Mouse (Mus musculus): ENCODE results near the gene Srbd1. TPM values are rescaled to one million over a fixed set of nuclear protein-coding genes. Genes with fewer than 3 reads are reported as not detected.

Gene Srbd1
- total RNA-seq, 2 experiments from 2014 or later: 12.5 to 13.0 TPM

DNA sequence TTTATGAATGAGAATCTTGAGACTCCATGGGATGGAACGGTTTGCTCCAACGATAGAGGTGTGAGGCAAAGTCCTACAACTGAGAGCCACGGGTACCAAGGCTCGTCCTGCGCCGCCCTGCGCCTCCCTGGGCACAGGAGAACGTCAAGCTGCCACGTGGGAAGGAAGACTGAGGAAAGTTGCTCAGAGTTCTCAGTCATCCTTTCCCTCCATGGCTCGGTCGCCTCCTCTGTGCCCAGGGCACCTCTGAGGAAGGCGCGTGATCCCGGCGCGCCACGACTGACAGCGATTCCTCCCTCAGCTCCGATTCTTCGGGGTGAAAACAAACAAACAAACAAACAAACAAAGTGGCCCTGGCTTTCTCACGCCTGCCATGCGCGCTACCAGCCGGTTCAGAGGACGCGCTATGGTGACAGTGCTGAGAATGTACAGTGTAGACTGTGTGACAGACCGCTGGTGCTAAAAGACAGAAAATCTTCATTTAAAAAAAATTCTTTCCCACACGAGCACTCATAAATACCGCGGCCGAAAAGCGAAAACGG is 367 bp downstream of the Srbd1 start:
- DNase-seq: no peak

- no peak for DNase-seq
Observed at GRCm38 (mm10) chr17:86135835-86136234, 9.1 kb downstream of the Srbd1 start.

GRCm38 (mm10) chr17:86134461-86134860 is 10.5 kb downstream of the Srbd1 start:
- DNase-seq: no peak

- peak; percentile 30 to 34 for DNase-seq
Observed at GRCm38 (mm10) chr17:86132534-86132933, 12.4 kb downstream of the Srbd1 start.

DNA sequence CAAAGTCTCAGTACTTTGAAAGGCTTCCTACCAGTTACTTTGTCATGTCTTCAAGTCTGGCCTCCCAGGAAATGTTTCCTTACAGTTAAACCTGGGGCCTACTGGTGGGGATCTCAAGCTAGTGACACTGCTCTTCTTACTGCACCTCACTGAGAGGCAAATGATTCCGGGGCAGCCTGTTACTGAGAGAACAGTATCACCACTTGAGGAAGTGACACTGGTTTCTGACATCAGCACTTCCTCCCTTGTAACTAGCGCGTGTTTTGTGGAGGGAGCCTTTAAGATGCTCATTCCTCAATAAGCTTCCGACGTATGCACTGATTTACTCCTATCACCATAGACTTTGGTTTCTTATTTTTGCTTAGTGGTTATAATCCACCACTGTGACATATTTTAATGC is 16.8 kb downstream of the Srbd1 start:
- DNase-seq: peak in 1 of 2 experiments; percentile 18

DNA sequence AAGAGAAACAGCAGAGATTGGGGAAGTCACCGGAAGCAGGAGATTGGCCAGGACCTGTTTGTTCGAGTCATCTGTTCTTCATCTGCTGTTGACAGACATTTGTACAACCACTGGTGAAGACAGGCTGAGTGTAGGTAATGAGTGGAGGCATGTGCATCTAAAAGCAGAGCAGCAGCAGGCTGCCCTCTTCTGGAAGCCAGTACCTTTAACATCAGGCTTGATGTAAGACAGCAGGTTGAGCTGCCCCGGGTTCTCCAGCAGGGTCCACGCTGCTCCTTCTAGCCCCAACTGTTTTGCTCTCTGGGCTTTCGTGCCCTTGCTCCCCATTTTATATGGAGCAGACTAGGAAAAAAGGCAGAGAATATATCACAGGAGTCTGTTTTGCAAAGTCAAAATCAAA is 19.1 kb downstream of the Srbd1 start:
- no peak for DNase-seq

DNA sequence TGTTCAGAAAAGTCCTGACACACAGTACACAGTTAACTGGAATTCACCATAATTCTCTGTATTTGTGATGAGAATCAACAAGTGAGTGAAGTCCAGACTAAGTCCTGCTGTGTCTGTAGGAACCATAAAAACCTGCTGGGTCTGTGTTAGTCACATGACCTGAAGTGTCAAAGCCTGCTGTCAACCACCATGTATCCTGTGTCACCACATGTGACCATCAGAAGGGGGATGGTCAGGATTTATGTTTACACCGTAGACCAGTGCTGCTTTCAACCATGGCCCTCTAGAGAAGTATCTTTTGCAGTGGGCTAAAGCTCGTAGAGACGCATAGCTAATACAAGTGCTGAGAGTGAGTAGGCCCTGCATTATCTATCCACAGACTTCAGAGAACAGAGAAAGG is 21.8 kb downstream of the Srbd1 start:
- no peak for DNase-seq

DNA sequence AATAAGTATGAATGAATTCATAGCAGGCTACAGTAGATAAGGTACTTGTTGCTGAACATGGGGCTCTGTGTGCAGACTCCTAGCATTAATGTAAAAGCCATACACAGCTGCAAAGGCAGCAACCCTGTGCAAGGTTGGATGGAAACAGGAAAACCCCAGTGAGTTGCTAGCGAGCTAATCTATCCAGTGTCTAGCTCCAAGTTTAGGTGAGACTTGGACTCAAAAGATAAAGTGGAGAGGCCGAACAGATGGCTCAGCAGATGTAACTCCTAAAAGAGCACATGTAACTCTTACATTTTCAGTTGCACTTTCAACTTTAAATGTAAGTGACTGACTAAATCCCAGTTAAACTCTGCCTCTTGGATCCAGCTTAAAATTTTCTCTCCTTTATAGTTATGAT is 48.1 kb downstream of the Srbd1 start:
- DNase-seq: no peak

- DNase-seq: no peak
Observed at GRCm38 (mm10) chr17:86093124-86093523, 51.9 kb downstream of the Srbd1 start.

- no peak for DNase-seq
Observed at GRCm38 (mm10) chr17:86091631-86092030, 53.3 kb downstream of the Srbd1 start.

DNA sequence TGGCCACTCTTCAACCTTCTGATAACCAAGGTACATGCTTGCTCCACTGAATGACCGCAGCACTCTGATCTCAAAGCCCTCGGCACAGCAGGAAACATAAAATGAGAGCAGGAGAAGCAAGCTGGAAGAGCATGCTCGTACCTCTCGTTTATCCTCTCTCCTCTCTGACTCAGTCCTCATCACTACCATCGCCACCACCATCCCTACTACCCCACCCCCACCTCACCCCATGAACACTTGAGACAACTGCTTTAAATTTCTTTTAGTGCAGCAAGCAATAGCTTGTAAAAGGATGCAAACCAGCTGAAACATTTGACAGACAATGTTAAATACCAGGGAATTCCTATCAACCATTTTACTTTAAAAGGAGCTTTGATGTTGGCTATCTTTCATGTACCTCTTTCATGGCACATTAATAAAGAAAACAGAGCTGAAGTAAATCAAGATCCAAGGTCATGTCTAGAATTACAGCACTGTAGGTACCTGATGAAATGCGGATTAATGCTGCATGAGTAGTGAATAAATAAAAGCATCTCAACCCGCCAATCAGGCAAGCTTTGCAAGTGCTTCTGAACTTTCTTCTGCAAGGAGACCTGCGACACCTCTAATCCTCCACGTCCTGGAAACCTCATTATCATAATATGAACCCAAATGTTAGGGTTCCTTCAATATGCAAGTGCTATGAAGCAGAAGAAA is 54.9 kb downstream of the Srbd1 start:
- DNase-seq: no peak

- no peak for DNase-seq
Observed at GRCm38 (mm10) chr17:86087922-86088321, 57.1 kb downstream of the Srbd1 start.

DNA sequence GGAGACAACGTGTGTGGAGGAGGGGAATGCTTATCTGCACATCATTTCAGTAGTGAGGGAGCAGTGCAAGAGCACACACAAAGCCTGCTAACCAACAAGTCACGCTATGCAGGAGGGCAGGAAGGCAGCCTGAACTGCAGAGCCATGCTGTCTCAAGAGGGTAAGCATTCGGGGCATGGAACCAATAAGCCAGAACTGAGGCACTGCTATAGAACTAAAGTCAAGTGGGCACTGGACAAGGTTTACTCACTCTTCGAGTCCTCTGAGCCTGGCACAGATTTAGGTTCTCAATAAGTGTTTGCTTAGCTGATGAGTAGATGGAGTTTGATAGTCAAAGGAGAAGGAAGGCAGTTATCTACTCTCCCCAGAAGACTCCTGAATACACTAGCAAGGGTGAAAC is 58.8 kb downstream of the Srbd1 start:
- no peak for DNase-seq

DNA sequence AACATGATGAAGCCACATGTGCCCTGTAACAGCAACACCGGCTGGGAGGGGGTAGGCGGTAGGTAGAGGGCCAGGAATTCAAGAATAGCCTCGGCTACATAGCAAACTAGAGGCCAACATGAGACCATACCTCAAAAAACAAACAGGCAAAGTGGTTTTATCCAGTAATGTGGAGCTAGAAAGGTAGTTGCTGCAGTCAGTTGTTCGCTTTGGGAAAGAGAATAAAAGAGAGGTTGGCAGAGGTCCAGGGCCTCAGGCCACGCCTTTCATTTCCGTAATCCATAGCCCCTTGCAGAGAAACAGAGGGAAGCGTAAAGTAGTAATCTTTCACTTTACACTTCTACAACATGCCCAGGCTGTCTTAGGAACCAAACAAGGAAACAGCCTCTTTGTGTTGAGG is 61.8 kb downstream of the Srbd1 start:
- no peak for DNase-seq

- no peak for DNase-seq
Observed at GRCm38 (mm10) chr17:86078060-86078459, 66.9 kb downstream of the Srbd1 start.

- no peak for DNase-seq
Observed at GRCm38 (mm10) chr17:86067444-86067843, 77.5 kb downstream of the Srbd1 start.

GRCm38 (mm10) chr17:86065833-86066232 is 79.1 kb downstream of the Srbd1 start:
- no peak for DNase-seq

DNA sequence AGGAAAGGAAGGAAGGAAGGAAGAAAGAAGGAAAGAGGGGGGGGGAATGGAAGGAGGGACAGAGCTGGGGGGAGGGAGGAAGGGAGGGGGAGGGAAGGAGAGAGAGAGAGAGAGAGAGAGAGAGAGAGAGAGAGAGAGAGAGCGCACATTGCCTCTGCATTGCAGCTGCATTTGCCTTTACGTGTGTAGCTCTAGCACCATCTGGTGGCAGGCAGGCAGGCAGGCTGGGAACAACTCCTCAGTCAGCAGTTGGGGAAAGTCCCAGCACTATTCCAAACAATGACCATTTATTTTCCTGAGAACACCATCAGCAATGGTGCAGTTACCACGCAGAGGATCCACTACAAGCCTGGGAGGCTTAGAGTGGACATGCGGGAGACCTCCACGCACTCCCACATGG is 81.5 kb downstream of the Srbd1 start:
- DNase-seq: peak; percentile 54 to 80

DNA sequence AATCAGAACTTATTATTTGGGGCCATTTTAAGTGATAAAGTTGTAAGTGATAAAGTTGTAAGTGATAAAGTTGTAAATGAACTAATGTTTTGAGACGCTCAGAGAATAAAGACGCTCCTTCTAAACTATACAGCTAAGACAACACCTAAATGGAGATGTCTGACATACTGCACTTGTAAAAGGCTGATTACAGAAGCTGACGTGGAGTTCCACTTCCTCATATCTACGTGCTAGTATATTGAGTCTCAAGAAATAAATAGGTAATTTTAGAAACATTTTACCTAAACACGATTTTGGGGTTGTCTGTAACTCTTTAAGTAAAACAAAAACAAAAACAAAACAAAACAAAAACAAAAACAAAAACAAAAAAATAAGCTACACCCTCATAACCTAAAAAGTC is 84.1 kb downstream of the Srbd1 start:
- DNase-seq: no peak

DNA sequence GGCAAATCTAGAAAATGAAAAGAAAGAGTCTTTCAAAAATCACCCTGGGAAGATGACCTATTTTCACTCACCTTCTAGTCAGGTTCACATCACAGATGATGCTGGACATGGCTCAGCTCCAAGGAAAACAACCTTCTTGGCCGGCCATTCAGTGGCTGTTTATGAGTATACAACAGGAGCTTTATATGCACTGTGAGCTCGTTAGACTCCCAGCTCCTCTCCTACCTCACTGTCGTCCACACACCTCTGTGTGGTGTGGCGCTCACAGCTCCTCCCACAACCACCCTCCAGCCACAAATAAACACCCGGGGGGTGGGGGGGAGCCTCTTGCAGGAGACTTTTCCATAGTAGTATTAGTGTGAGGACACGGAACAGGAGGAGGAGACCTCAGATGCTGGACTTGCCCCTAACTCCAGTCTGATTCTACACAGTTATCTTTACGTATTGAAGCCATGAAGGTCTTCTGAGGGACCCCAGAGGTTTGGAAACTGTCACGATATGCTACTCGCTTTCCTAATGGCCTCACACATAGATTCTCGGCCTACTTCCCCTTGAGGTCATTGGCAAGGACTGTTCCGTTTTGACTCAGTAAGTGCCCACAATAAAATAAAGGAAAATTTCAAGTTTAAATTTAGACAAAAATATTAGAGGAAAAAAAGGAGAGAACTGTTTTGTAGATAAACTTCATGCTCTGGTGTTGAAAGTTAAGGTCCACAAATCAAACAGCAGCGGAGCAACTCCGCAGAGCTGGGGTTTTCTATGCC is 104.6 kb downstream of the Srbd1 start:
- no peak for DNase-seq

GRCm38 (mm10) chr17:86039741-86040140 is 105.2 kb downstream of the Srbd1 start:
- DNase-seq: no peak

GRCm38 (mm10) chr17:86038211-86038648 is 106.7 kb downstream of the Srbd1 start:
- peak; percentile 6 to 35 for DNase-seq

- no peak for DNase-seq
Observed at GRCm38 (mm10) chr17:86035576-86035975, 109.4 kb downstream of the Srbd1 start.

GRCm38 (mm10) chr17:86035146-86035545 is 109.8 kb downstream of the Srbd1 start:
- no peak for DNase-seq
